Mouse (Mus musculus): ENCODE data around the gene AI837181. TPM values are rescaled to one million over a fixed set of nuclear protein-coding genes. Genes with fewer than 3 reads are reported as not detected.
"Not testable (repeated sequence)": the region's sequence is repeated elsewhere in the genome, so short reads cannot be mapped to it uniquely, and the experiment has no call there.

AI837181 gene
- polyA plus RNA-seq, 1 experiment from 2014 or later: 58.6 TPM

DNA sequence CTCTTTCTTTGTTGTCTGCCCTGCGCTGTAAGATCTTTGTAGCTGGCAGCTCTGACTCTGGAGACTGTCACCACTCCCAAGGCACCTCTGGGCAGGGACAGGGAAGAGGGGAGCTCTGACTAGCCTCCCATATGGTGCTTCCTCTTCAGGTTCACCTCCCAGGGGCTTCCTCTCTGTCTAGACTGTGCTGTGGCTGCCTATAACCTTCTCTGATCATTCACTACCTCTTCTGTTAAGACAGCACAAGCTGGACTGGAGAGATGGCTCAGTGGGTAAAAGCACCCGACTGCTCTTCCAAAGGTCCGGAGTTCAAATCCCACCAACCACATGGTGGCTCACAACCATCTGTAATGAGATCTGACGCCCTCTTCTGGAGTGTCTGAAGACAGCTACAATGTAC is 23.9 kb upstream of the AI837181 start:
- not testable (repeated sequence) for H3K9me3 ChIP-seq; H3K9ac ChIP-seq; H3K27me3 ChIP-seq; H3K4me3 ChIP-seq; H3K36me3 ChIP-seq; H3K4me1 ChIP-seq; ATAC-seq (ENCODE audit: borderline replicate concordance, extremely low read depth, low FRiP score, low TSS enrichment); H3K27ac ChIP-seq; H3K4me2 ChIP-seq
- WGBS: 67% methylated on average over 4 of the region's 4 CpGs

DNA sequence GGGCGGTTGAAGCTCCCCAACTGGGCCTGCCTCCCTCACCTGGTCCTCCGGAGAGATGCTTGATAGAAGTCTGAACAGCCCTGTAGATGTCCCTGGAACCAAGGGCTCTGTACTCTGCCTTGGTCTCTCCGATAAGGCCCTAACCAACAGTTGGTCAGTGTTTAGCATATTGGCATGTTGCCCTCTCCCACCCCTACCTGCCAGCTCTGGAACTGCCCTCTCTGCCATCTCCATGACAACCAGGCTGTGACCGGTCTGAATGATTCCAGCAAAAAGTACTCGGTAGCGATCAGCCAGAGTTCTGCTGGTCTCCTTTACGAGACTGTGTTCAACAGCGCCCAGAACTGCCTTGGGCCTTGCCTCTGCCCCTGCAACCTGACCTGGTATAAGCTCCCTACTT is 22.7 kb upstream of the AI837181 start, which contains the start of gene Tsga10ip:
Tsga10ip (minus strand) TSS at position 234 of the 400 bp plus-strand sequence.
- no peak within 1 kb of the TSS for H3K4me2 ChIP-seq
- no peak within 1 kb of the TSS for H3K4me3 ChIP-seq
- 64% methylated on average over 8 of the region's 8 CpGs for WGBS
- H3K36me3 ChIP-seq: no peaks in the 10 kb centered on the region
- H3K9ac ChIP-seq: no peak within 1 kb of the TSS
- H3K27ac ChIP-seq: no peak within 1 kb of the TSS
- H3K27me3 ChIP-seq: no peaks in the 10 kb centered on the region
- H3K9me3 ChIP-seq: no peaks in the 10 kb centered on the region
- no peak for ATAC-seq (ENCODE audit: borderline replicate concordance, extremely low read depth, low FRiP score, low TSS enrichment)
- 0 out of 2 replicates have a peak, but pooled peaks cover under 1% of the 10 kb centered on the region for H3K4me1 ChIP-seq

- Histone ChIP-seq H3K9me3 (no peaks in the 10 kb centered on the region), H3K36me3 (no peaks in the 10 kb centered on the region), H3K9ac (peak overlapping the region; percentile 30), H3K4me1 (peaks cover 18% of the 10 kb centered on the region), H3K27me3 (no peaks in the 10 kb centered on the region), H3K27ac (peak overlapping the region; percentile 25), H3K4me3 (peak overlapping the region; percentile 34), H3K4me2 (peak overlapping the region; percentile 52)
- WGBS: 22% methylated on average over 7 of the region's 7 CpGs
- ATAC-seq (ENCODE audit: borderline replicate concordance, extremely low read depth, low FRiP score, low TSS enrichment): no peak
Measured at GRCm38 (mm10) chr19:5405924-5406323, 19.0 kb upstream of the AI837181 start.

- Histone ChIP-seq H3K4me1 (peaks cover 18% of the 10 kb centered on the region), H3K27ac (peak overlapping the region; percentile 91), H3K4me3 (peak overlapping the region; percentile 63), H3K4me2 (peak overlapping the region; percentile 81), H3K9ac (peak overlapping the region; percentile 64)
- ATAC-seq (ENCODE audit: borderline replicate concordance, extremely low read depth, low FRiP score, low TSS enrichment): peak; percentile 73; the same call in 1 of the 2 replicates
- 16% methylated on average over 25 of the region's 25 CpGs for WGBS
- not testable (repeated sequence) for H3K36me3 ChIP-seq, H3K27me3 ChIP-seq, H3K9me3 ChIP-seq
Measured at GRCm38 (mm10) chr19:5406531-5407126, 18.3 kb upstream of the AI837181 start.

- peak; percentile 49; the same call in 1 of the 2 replicates for ATAC-seq (ENCODE audit: borderline replicate concordance, extremely low read depth, low FRiP score, low TSS enrichment)
- H3K27ac ChIP-seq: peak overlapping the region; percentile 91
- H3K4me2 ChIP-seq: peak overlapping the region; percentile 81
- peaks cover 18% of the 10 kb centered on the region for H3K4me1 ChIP-seq
- no peaks in the 10 kb centered on the region for H3K27me3 ChIP-seq
- H3K9ac ChIP-seq: peak overlapping the region; percentile 64
- peak overlapping the region; percentile 63 for H3K4me3 ChIP-seq
- no peaks in the 10 kb centered on the region for H3K9me3 ChIP-seq
- WGBS: 14% methylated on average over 7 of the region's 7 CpGs
- H3K36me3 ChIP-seq: no peaks in the 10 kb centered on the region
Measured at GRCm38 (mm10) chr19:5407133-5407532, 17.8 kb upstream of the AI837181 start.

DNA sequence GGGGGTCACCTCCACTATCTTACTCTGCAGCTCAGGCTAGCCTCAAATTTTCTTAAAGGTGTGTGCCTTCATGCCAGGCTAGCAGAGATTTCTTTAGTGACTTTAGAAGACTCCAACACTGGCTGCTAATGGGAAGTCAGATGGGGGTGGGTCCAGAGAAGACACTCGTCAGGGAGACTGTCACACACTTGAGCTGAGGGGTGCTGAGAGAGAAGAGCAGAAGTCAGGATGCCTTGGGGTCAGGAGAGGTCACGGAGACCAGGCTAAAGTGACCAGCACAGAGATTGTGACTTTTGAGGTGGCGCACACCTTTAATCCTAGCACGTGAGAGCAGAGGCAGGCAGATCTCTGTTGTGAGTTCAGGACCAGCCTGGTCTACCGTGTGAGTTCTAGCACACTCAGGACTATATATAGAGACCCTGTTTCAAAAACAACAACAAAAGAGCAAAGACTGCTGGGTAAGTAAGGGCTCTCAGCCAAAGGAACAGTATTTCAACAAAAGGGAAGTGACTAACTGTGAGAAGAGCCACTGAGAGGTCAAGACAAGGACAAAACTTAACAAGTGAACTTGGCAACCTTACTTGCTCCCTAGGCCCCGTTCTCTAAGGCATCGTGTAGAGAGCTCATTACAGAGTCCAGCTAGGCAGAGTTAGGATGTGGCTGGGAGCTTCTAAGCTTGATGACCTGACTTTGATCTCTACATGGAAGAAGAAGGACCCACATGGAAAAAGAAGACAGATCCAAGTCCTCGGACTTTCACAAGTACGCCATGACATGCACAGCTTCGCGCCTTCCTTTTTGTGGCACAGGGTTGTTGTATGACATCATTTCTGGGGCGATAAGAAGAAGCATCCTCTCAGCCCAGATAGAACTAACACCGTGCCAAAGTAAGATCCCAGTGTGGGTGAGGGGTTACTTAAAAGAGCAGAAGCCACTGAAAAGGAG is 16.6 kb upstream of the AI837181 start:
- no peak overlapping the region for H3K4me3 ChIP-seq
- no peaks in the 10 kb centered on the region for H3K27me3 ChIP-seq
- H3K27ac ChIP-seq: peak overlapping the region; percentile 30; the same call in 1 of the 2 replicates
- peaks cover 18% of the 10 kb centered on the region for H3K4me1 ChIP-seq
- H3K36me3 ChIP-seq: no peaks in the 10 kb centered on the region
- no peaks in the 10 kb centered on the region for H3K9me3 ChIP-seq
- H3K4me2 ChIP-seq: peak overlapping the region; percentile 81; the same call in 1 of the 2 replicates
- 73% methylated on average over 13 of the region's 13 CpGs for WGBS
- H3K9ac ChIP-seq: no peak overlapping the region
- no peak for ATAC-seq (ENCODE audit: borderline replicate concordance, extremely low read depth, low FRiP score, low TSS enrichment)

DNA sequence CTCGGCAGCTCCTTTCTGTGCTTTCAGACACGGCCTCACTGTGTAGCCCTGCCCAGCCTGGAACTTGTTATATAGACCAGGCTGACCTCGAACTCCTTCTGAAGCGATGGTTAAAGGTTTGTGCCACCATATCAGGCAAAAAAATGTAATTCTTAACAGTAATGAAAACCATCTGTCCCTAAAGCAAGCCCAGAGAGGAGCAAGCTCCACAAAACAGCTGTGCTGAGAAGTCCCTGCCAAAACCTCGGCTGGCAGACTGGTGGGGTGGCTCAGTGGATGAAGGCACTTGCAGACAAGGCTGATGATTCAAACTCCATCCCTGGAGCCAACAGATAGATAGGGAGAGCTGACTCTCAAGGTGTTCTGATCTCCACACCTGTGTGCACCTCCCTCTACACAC is 15.9 kb upstream of the AI837181 start:
- Histone ChIP-seq H3K4me3 (no peak overlapping the region), H3K4me1 (peaks cover 18% of the 10 kb centered on the region), H3K4me2 (no peak overlapping the region), H3K27me3 (no peaks in the 10 kb centered on the region), H3K9ac (no peak overlapping the region), H3K9me3 (no peaks in the 10 kb centered on the region), H3K36me3 (no peaks in the 10 kb centered on the region), H3K27ac (peak overlapping the region; percentile 30; the same call in 1 of the 2 replicates)
- no peak for ATAC-seq (ENCODE audit: borderline replicate concordance, extremely low read depth, low FRiP score, low TSS enrichment)
- WGBS: 66% methylated on average over 5 of the region's 5 CpGs

GRCm38 (mm10) chr19:5410641-5411040 is 14.3 kb upstream of the AI837181 start:
- Histone ChIP-seq H3K27me3 (no peaks in the 10 kb centered on the region), H3K9ac (no peak overlapping the region), H3K4me2 (no peak overlapping the region), H3K4me3 (no peak overlapping the region), H3K9me3 (no peaks in the 10 kb centered on the region), H3K4me1 (peaks cover 18% of the 10 kb centered on the region), H3K27ac (no peak overlapping the region), H3K36me3 (no peaks in the 10 kb centered on the region)
- ATAC-seq (ENCODE audit: borderline replicate concordance, extremely low read depth, low FRiP score, low TSS enrichment): no peak
- WGBS: 48% methylated on average over 5 of the region's 5 CpGs

DNA sequence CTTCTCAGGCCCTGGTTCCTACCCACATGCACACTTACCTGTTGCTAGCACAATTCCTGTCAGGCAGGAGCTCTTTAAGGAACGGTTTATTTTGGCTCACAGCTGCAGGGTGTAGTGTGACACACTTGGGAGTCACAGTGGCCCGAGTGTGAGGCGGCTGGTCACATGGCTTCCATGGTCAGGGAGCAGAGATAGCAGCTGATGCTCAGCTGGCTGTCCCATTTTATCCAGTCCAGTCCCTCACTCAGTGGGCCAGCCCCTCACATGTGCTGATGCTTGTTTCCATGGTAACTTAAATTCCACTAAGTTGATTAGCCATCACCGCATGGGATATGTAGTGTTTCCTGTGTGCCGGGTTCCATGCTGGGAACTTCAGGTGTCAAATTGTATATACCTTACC is 13.0 kb upstream of the AI837181 start:
- no peak for ATAC-seq (ENCODE audit: borderline replicate concordance, extremely low read depth, low FRiP score, low TSS enrichment)
- H3K4me1 ChIP-seq: peaks cover 18% of the 10 kb centered on the region
- no peaks in the 10 kb centered on the region for H3K36me3 ChIP-seq
- H3K27me3 ChIP-seq: no peaks in the 10 kb centered on the region
- H3K4me2 ChIP-seq: no peak overlapping the region
- no peak overlapping the region for H3K4me3 ChIP-seq
- no peak overlapping the region for H3K27ac ChIP-seq
- no peak overlapping the region for H3K9ac ChIP-seq
- no peaks in the 10 kb centered on the region for H3K9me3 ChIP-seq
- WGBS: 52% methylated on average over 5 of the region's 5 CpGs

DNA sequence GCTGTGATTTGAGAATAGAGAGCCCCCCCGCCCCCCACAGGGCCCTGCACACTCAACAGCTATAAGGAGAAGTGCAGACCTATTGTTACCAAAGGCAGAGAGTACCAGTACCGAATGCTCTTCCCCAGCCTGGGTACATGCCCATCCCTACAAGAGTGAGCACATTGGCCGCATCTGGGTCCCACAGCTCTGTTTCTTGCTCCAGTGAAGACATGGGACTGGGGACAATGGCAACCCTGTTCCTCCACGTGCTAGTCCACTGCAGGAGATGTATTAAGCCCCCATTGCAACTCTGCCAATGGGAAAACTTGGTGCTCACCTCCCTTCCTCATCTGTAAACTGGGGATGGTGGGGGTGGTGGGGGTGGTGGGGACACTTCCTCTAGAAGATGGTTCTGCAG is 11.1 kb upstream of the AI837181 start:
- Histone ChIP-seq H3K27ac (no peak overlapping the region), H3K4me2 (no peak overlapping the region), H3K4me1 (peaks cover 3% of the 10 kb centered on the region; the same call in 1 of the 2 replicates), H3K9ac (no peak overlapping the region), H3K27me3 (no peaks in the 10 kb centered on the region), H3K4me3 (no peak overlapping the region), H3K9me3 (no peaks in the 10 kb centered on the region), H3K36me3 (no peaks in the 10 kb centered on the region)
- WGBS: 73% methylated on average over 4 of the region's 4 CpGs
- ATAC-seq (ENCODE audit: borderline replicate concordance, extremely low read depth, low FRiP score, low TSS enrichment): no peak

- H3K4me3 ChIP-seq: no peak overlapping the region
- H3K9ac ChIP-seq: no peak overlapping the region
- no peaks in the 10 kb centered on the region for H3K27me3 ChIP-seq
- 51% methylated on average over 2 of the region's 2 CpGs for WGBS
- H3K27ac ChIP-seq: no peak overlapping the region
- no peak overlapping the region for H3K4me2 ChIP-seq
- no peaks in the 10 kb centered on the region; the same call in 1 of the 2 replicates for H3K4me1 ChIP-seq
- 0 out of 2 replicates have a peak, but pooled peaks cover 2% of the 10 kb centered on the region for H3K36me3 ChIP-seq
- no peaks in the 10 kb centered on the region for H3K9me3 ChIP-seq
- ATAC-seq (ENCODE audit: borderline replicate concordance, extremely low read depth, low FRiP score, low TSS enrichment): no peak
Measured at GRCm38 (mm10) chr19:5414534-5414957, 10.4 kb upstream of the AI837181 start.

Measured in lung, embryonic 15.5 days (tissue).